Mouse (Mus musculus): ENCODE measurements around the gene Dusp5. TPM values are rescaled to one million over a fixed set of nuclear protein-coding genes. Genes with fewer than 3 reads are reported as not detected.

Gene Dusp5
- polyA plus RNA-seq, 2 experiments from 2014 or later = 10.2 to 11.4 TPM

GRCm38 (mm10) chr19:53544923-53545561 is 16.1 kb downstream of the Dusp5 start:
- peak; percentile 50 for ATAC-seq

- ATAC-seq = peak; percentile 21
Observed at GRCm38 (mm10) chr19:53547597-53547996, 18.7 kb downstream of the Dusp5 start.

- ATAC-seq = no peak
Observed at GRCm38 (mm10) chr19:53550972-53551371, 22.1 kb downstream of the Dusp5 start.

- ATAC-seq = no peak
Observed at GRCm38 (mm10) chr19:53552216-53552786, 23.4 kb downstream of the Dusp5 start.

- ATAC-seq = no peak
Observed at GRCm38 (mm10) chr19:53552795-53553194, 23.9 kb downstream of the Dusp5 start.

GRCm38 (mm10) chr19:53554402-53554801 is 25.5 kb downstream of the Dusp5 start:
- no peak for ATAC-seq

- no peak for ATAC-seq
Observed at GRCm38 (mm10) chr19:53554981-53555616, 26.2 kb downstream of the Dusp5 start.

- ATAC-seq = no peak
Observed at GRCm38 (mm10) chr19:53556841-53557240, 27.9 kb downstream of the Dusp5 start.

- ATAC-seq = peak; percentile 64
Observed at GRCm38 (mm10) chr19:53557267-53557936, 28.5 kb downstream of the Dusp5 start.

GRCm38 (mm10) chr19:53560436-53560835 is 31.5 kb downstream of the Dusp5 start:
- no peak for ATAC-seq

GRCm38 (mm10) chr19:53564174-53564573 is 35.3 kb downstream of the Dusp5 start:
- no peak for ATAC-seq

- no peak for ATAC-seq
Observed at GRCm38 (mm10) chr19:53565565-53566277, 36.8 kb downstream of the Dusp5 start.

GRCm38 (mm10) chr19:53567864-53568263 is 39.0 kb downstream of the Dusp5 start:
- no peak for ATAC-seq

GRCm38 (mm10) chr19:53568553-53568952 is 39.6 kb downstream of the Dusp5 start:
- ATAC-seq = no peak

GRCm38 (mm10) chr19:53571056-53571455 is 42.1 kb downstream of the Dusp5 start:
- ATAC-seq = no peak

GRCm38 (mm10) chr19:53571501-53572428 is 42.9 kb downstream of the Dusp5 start:
- ATAC-seq = peak; percentile 52

GRCm38 (mm10) chr19:53572607-53573006 is 43.7 kb downstream of the Dusp5 start:
- no peak for ATAC-seq

GRCm38 (mm10) chr19:53573151-53573550 is 44.2 kb downstream of the Dusp5 start:
- ATAC-seq = no peak

- no peak for ATAC-seq
Observed at GRCm38 (mm10) chr19:53574131-53574530, 45.2 kb downstream of the Dusp5 start.

GRCm38 (mm10) chr19:53574546-53574945 is 45.6 kb downstream of the Dusp5 start:
- ATAC-seq = no peak

GRCm38 (mm10) chr19:53575296-53576010 is 46.5 kb downstream of the Dusp5 start:
- ATAC-seq = no peak

Data from activated CD4-positive, CD25-positive, alpha-beta regulatory T cell, adult 4 months (primary cell).